Mouse (Mus musculus): ENCODE data around the gene Zcrb1. TPM values are rescaled to one million over a fixed set of nuclear protein-coding genes. Genes with fewer than 3 reads are reported as not detected.

The Zcrb1 gene
- total RNA-seq, 2 experiments from 2014 or later, result 77.8 to 85.7 TPM

- no peak for DNase-seq
Measured at GRCm38 (mm10) chr15:93371838-93372237, 26.3 kb downstream of the Zcrb1 start.

GRCm38 (mm10) chr15:93368558-93368957 is 29.6 kb downstream of the Zcrb1 start:
- DNase-seq, result no peak

GRCm38 (mm10) chr15:93365561-93365960 is 32.6 kb downstream of the Zcrb1 start:
- DNase-seq, result no peak

GRCm38 (mm10) chr15:93358346-93359095 is 39.6 kb downstream of the Zcrb1 start:
- no peak for DNase-seq

GRCm38 (mm10) chr15:93340630-93341379 is 57.3 kb downstream of the Zcrb1 start:
- DNase-seq, result no peak

GRCm38 (mm10) chr15:93336925-93337761 is 61.0 kb downstream of the Zcrb1 start, which contains the start of gene Yaf2:
TSS of gene Yaf2 (minus strand) at chr15:93336935.
- DNase-seq, result peak; percentile 92 to 95

GRCm38 (mm10) chr15:93336658-93336924 is 61.5 kb downstream of the Zcrb1 start:
- no peak for DNase-seq

Other genes starting within 250 kb of the Zcrb1 start
- gene Gxylt1, start 123.2 kb downstream of the Zcrb1 start, total RNA-seq (2021), result 10 to 100 TPM; 32.9 to 34.2 TPM
- gene Yaf2, start 61.4 kb downstream of the Zcrb1 start, total RNA-seq (2021), result 10 to 100 TPM; 41.0 to 42.2 TPM
- 10 to 100 TPM; 36.9 to 37.4 TPM for gene Pphln1, start within 50 bp of the Zcrb1 start, total RNA-seq (2021)
- gene Prickle1, start 197.6 kb upstream of the Zcrb1 start, total RNA-seq (2021), result 10 to 100 TPM; 15.4 to 45.7 TPM

All from adrenal gland, postnatal 36 days (tissue).